Mouse (Mus musculus): ENCODE results near the gene B4gat1. TPM values are rescaled to one million over a fixed set of nuclear protein-coding genes. Genes with fewer than 3 reads are reported as not detected.

Gene B4gat1
- polyA plus RNA-seq, 1 experiment from 2014 or later, result 47.6 TPM

GRCm38 (mm10) chr19:5072389-5073019 is 33.9 kb downstream of the B4gat1 start:
- H3K27me3 ChIP-seq (ENCODE audit: control insufficient read depth, insufficient read depth, low read depth, low read length), result peaks cover 24% of the 10 kb centered on the region
- peak overlapping the region; percentile 83 for H3K4me2 ChIP-seq (ENCODE audit: low read depth, low read length)
- H3K9ac ChIP-seq (ENCODE audit: low read length), result peak overlapping the region; percentile 48

GRCm38 (mm10) chr19:5073028-5073427 is 34.4 kb downstream of the B4gat1 start:
- Histone ChIP-seq H3K27ac (ENCODE audit: low read length) (no peak overlapping the region; the same call in 1 of the 2 replicates), H3K4me3 (ENCODE audit: low read length) (peak overlapping the region; percentile 62), H3K4me1 (replicated peaks; ENCODE audit: control insufficient read depth, insufficient read depth, low read length) (peaks cover 9% of the 10 kb centered on the region), H3K9me3 (ENCODE audit: control insufficient read depth, low read length) (no peaks in the 10 kb centered on the region), H3K9ac (ENCODE audit: low read length) (no peak overlapping the region), H3K4me2 (ENCODE audit: low read depth, low read length) (peak overlapping the region; percentile 83), H3K36me3 (ENCODE audit: control insufficient read depth, insufficient read depth, low read length) (no peaks in the 10 kb centered on the region), H3K27me3 (ENCODE audit: control insufficient read depth, insufficient read depth, low read depth, low read length) (peaks cover 21% of the 10 kb centered on the region)
- ATAC-seq (ENCODE audit: low read depth), result peak; percentile 19; the same call in 1 of the 2 replicates
- WGBS, result under 1% methylated on average over 15 of the region's 15 CpGs

More at GRCm38 (mm10) chr19:5072389-5073019, 33.9 kb downstream of the B4gat1 start:
- Histone ChIP-seq H3K27ac (ENCODE audit: low read length) (peak overlapping the region; percentile 83), H3K4me3 (ENCODE audit: low read length) (peak overlapping the region; percentile 62), H3K4me1 (replicated peaks; ENCODE audit: control insufficient read depth, insufficient read depth, low read length) (peaks cover 14% of the 10 kb centered on the region), H3K36me3 (ENCODE audit: control insufficient read depth, insufficient read depth, low read length) (no peaks in the 10 kb centered on the region), H3K9me3 (ENCODE audit: control insufficient read depth, low read length) (no peaks in the 10 kb centered on the region)
- 2% methylated on average over 20 of the region's 20 CpGs for WGBS
- peak; percentile 7 for ATAC-seq (ENCODE audit: low read depth)

GRCm38 (mm10) chr19:5073518-5073917 is 34.9 kb downstream of the B4gat1 start:
- Histone ChIP-seq H3K36me3 (ENCODE audit: control insufficient read depth, insufficient read depth, low read length) (no peaks in the 10 kb centered on the region), H3K27me3 (ENCODE audit: control insufficient read depth, insufficient read depth, low read depth, low read length) (peaks cover 18% of the 10 kb centered on the region), H3K9ac (ENCODE audit: low read length) (no peak overlapping the region), H3K9me3 (ENCODE audit: control insufficient read depth, low read length) (no peaks in the 10 kb centered on the region), H3K4me3 (ENCODE audit: low read length) (no peak overlapping the region), H3K4me2 (ENCODE audit: low read depth, low read length) (0 out of 2 replicates have a peak overlapping the region, but pooled peaks have one; percentile 83), H3K27ac (ENCODE audit: low read length) (no peak overlapping the region), H3K4me1 (replicated peaks; ENCODE audit: control insufficient read depth, insufficient read depth, low read length) (peaks cover 7% of the 10 kb centered on the region)
- WGBS, result 15% methylated on average over 5 of the region's 5 CpGs
- no peak for ATAC-seq (ENCODE audit: low read depth)

- Histone ChIP-seq H3K4me2 (ENCODE audit: low read depth, low read length) (no peak overlapping the region), H3K9ac (ENCODE audit: low read length) (no peak overlapping the region), H3K9me3 (ENCODE audit: control insufficient read depth, low read length) (no peaks in the 10 kb centered on the region), H3K4me3 (ENCODE audit: low read length) (no peak overlapping the region), H3K36me3 (ENCODE audit: control insufficient read depth, insufficient read depth, low read length) (no peaks in the 10 kb centered on the region), H3K4me1 (replicated peaks; ENCODE audit: control insufficient read depth, insufficient read depth, low read length) (no peaks in the 10 kb centered on the region), H3K27me3 (ENCODE audit: control insufficient read depth, insufficient read depth, low read depth, low read length) (peaks cover 40% of the 10 kb centered on the region), H3K27ac (ENCODE audit: low read length) (no peak overlapping the region)
- ATAC-seq (ENCODE audit: low read depth), result no peak
- 88% methylated on average over 1 of the region's 1 CpGs for WGBS
These were observed 40.7 kb downstream of the B4gat1 start for GRCm38 (mm10) chr19:5079279-5079678.

GRCm38 (mm10) chr19:5082005-5082404 is 43.4 kb downstream of the B4gat1 start:
- Histone ChIP-seq H3K36me3 (ENCODE audit: control insufficient read depth, insufficient read depth, low read length) (no peaks in the 10 kb centered on the region), H3K9ac (ENCODE audit: low read length) (no peak overlapping the region), H3K4me2 (ENCODE audit: low read depth, low read length) (no peak overlapping the region), H3K27me3 (ENCODE audit: control insufficient read depth, insufficient read depth, low read depth, low read length) (peaks cover 56% of the 10 kb centered on the region), H3K27ac (ENCODE audit: low read length) (no peak overlapping the region), H3K4me1 (replicated peaks; ENCODE audit: control insufficient read depth, insufficient read depth, low read length) (peaks cover 3% of the 10 kb centered on the region; the same call in 1 of the 2 replicates), H3K9me3 (ENCODE audit: control insufficient read depth, low read length) (no peaks in the 10 kb centered on the region), H3K4me3 (ENCODE audit: low read length) (no peak overlapping the region)
- ATAC-seq (ENCODE audit: low read depth), result no peak
- 59% methylated on average over 18 of the region's 18 CpGs for WGBS

GRCm38 (mm10) chr19:5082596-5082995 is 44.0 kb downstream of the B4gat1 start:
- Histone ChIP-seq H3K27me3 (ENCODE audit: control insufficient read depth, insufficient read depth, low read depth, low read length) (peaks cover 56% of the 10 kb centered on the region), H3K9ac (ENCODE audit: low read length) (no peak overlapping the region), H3K36me3 (ENCODE audit: control insufficient read depth, insufficient read depth, low read length) (no peaks in the 10 kb centered on the region), H3K9me3 (ENCODE audit: control insufficient read depth, low read length) (no peaks in the 10 kb centered on the region), H3K4me2 (ENCODE audit: low read depth, low read length) (no peak overlapping the region), H3K4me3 (ENCODE audit: low read length) (no peak overlapping the region), H3K27ac (ENCODE audit: low read length) (no peak overlapping the region), H3K4me1 (replicated peaks; ENCODE audit: control insufficient read depth, insufficient read depth, low read length) (peaks cover 5% of the 10 kb centered on the region)
- no peak for ATAC-seq (ENCODE audit: low read depth)
- 57% methylated on average over 24 of the region's 24 CpGs for WGBS

- Histone ChIP-seq H3K4me3 (ENCODE audit: low read length) (no peak overlapping the region), H3K9ac (ENCODE audit: low read length) (no peak overlapping the region), H3K9me3 (ENCODE audit: control insufficient read depth, low read length) (no peaks in the 10 kb centered on the region), H3K36me3 (ENCODE audit: control insufficient read depth, insufficient read depth, low read length) (no peaks in the 10 kb centered on the region), H3K27me3 (ENCODE audit: control insufficient read depth, insufficient read depth, low read depth, low read length) (peaks cover 56% of the 10 kb centered on the region), H3K4me2 (ENCODE audit: low read depth, low read length) (no peak overlapping the region), H3K4me1 (replicated peaks; ENCODE audit: control insufficient read depth, insufficient read depth, low read length) (peaks cover 11% of the 10 kb centered on the region), H3K27ac (ENCODE audit: low read length) (no peak overlapping the region)
- 46% methylated on average over 3 of the region's 3 CpGs for WGBS
- no peak for ATAC-seq (ENCODE audit: low read depth)
These were observed 45.6 kb downstream of the B4gat1 start for GRCm38 (mm10) chr19:5083961-5084833.

- Histone ChIP-seq H3K4me1 (replicated peaks; ENCODE audit: control insufficient read depth, insufficient read depth, low read length) (peaks cover 13% of the 10 kb centered on the region), H3K4me3 (ENCODE audit: low read length) (peak overlapping the region; percentile 52), H3K9me3 (ENCODE audit: control insufficient read depth, low read length) (no peaks in the 10 kb centered on the region), H3K27me3 (ENCODE audit: control insufficient read depth, insufficient read depth, low read depth, low read length) (peaks cover 56% of the 10 kb centered on the region), H3K36me3 (ENCODE audit: control insufficient read depth, insufficient read depth, low read length) (no peaks in the 10 kb centered on the region; the same call in none of the 2 replicates), H3K9ac (ENCODE audit: low read length) (no peak overlapping the region), H3K4me2 (ENCODE audit: low read depth, low read length) (peak overlapping the region; percentile 83), H3K27ac (ENCODE audit: low read length) (no peak overlapping the region)
- ATAC-seq (ENCODE audit: low read depth), result no peak
- 1% methylated on average over 15 of the region's 15 CpGs for WGBS
These were observed 46.2 kb downstream of the B4gat1 start for GRCm38 (mm10) chr19:5084834-5085144.

- H3K4me2 ChIP-seq (ENCODE audit: low read depth, low read length), result peak within 1 kb of the TSS; percentile 83
- H3K9ac ChIP-seq (ENCODE audit: low read length), result 0 out of 2 replicates have a peak within 1 kb of the TSS, but pooled peaks have one; percentile 42
- H3K27me3 ChIP-seq (ENCODE audit: control insufficient read depth, insufficient read depth, low read depth, low read length), result peaks cover 56% of the 10 kb centered on the region
- under 1% methylated on average over 58 of the region's 69 CpGs for WGBS
- no peak within 1 kb of the TSS for H3K27ac ChIP-seq (ENCODE audit: low read length)
- ATAC-seq (ENCODE audit: low read depth), result no peak
- peak within 1 kb of the TSS; percentile 52 for H3K4me3 ChIP-seq (ENCODE audit: low read length)
- H3K36me3 ChIP-seq (ENCODE audit: control insufficient read depth, insufficient read depth, low read length), result no peaks in the 10 kb centered on the region; the same call in none of the 2 replicates
- no peaks in the 10 kb centered on the region for H3K9me3 ChIP-seq (ENCODE audit: control insufficient read depth, low read length)
- peaks cover 13% of the 10 kb centered on the region for H3K4me1 ChIP-seq (replicated peaks; ENCODE audit: control insufficient read depth, insufficient read depth, low read length)
These were observed 46.7 kb downstream of the B4gat1 start, which contains the start of gene Tmem151a for GRCm38 (mm10) chr19:5085145-5085863. Gene Tmem151a (minus strand): TSS chr19:5085531.

Data from lung, embryonic 16.5 days (tissue).